Mouse (Mus musculus): ENCODE results near the gene Olfr767. TPM values are rescaled to one million over a fixed set of nuclear protein-coding genes. Genes with fewer than 3 reads are reported as not detected.
"Not testable (repeated sequence)": the region's sequence is repeated elsewhere in the genome, so short reads cannot be mapped to it uniquely, and the experiment has no call there.

Gene Olfr767
- not detected in 2 replicates for polyA plus RNA-seq (2014; fragmentation: Nextera tagmentation; extraction: Ambion mirVana)

DNA sequence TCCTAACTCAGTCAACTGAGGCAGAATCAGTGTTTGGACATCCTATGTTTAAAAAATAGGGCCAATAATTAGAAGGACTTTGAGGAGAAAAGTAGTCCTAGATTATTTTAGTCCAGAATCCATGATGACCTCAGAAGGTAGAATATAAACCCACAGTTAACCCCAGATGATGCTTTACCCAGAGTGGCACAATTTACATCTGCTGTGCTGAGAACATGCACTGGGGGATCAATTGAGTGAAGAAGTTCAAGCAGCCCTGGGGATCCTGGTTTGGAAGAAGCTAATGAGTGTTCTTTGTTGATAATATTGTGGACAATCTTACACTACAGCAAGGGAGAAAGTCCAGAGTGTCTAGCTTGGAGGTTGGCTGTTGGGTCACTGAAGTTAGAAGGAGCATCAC is at the start of gene Olfr767:
Gene Olfr767 (minus strand): TSS at position 101 of the 400 bp plus-strand sequence.
- DNase-seq (ENCODE audit: low spot score): not testable (repeated sequence)

DNA sequence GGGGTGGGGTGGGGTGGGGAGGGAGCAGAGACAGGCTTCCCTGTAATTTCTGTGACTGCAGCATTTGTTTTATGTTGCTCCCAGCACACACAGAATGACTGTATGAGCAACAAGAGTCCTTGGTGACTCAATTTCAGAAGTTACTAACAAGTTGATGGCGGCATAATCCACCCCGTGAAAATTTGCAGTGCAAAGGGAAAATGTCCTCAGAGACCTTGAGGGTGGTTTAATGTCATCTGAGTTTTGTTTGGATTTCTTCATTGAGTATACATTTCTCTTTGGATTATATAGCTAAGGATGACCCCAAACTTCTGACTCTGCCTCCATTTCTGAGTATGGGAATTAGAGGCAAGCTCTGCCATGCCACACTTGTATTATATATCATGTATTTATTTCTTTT is 35.1 kb upstream of the Olfr767 start, which contains the start of gene Olfr769:
Gene Olfr769 (minus strand): TSS at position 101 of the 400 bp plus-strand sequence.
- Histone ChIP-seq H3K27me3 (ENCODE audit: control insufficient read depth, insufficient read depth, low read length) (no peaks in the 10 kb centered on the region), H3K36me3 (ENCODE audit: control insufficient read depth, insufficient read depth, low read length) (no peaks in the 10 kb centered on the region), H3K9me3 (ENCODE audit: control insufficient read depth, low read length) (no peaks in the 10 kb centered on the region), H3K9ac (ENCODE audit: low read length) (no peak within 1 kb of the TSS), H3K4me1 (ENCODE audit: control insufficient read depth, insufficient read depth, low read length) (no peaks in the 10 kb centered on the region), H3K4me2 (ENCODE audit: low read depth) (no peak within 1 kb of the TSS), H3K4me3 (ENCODE audit: low read depth, low read length) (no peak within 1 kb of the TSS), H3K27ac (ENCODE audit: low read depth, low read length) (no peak within 1 kb of the TSS)
- no peak for DNase-seq (ENCODE audit: low spot score)
- no peak for ATAC-seq (ENCODE audit: insufficient read depth, low FRiP score, low TSS enrichment)
- WGBS: 86% methylated on average over 2 of the region's 2 CpGs

More for the DNA sequence above, at the start of gene Olfr767:
- not testable (repeated sequence) for H3K4me1 ChIP-seq (ENCODE audit: control insufficient read depth, insufficient read depth, low read length); H3K36me3 ChIP-seq (ENCODE audit: control insufficient read depth, insufficient read depth, low read length); H3K27me3 ChIP-seq (ENCODE audit: control insufficient read depth, insufficient read depth, low read length); H3K4me2 ChIP-seq (ENCODE audit: low read depth); H3K9me3 ChIP-seq (ENCODE audit: control insufficient read depth, low read length); H3K4me3 ChIP-seq (ENCODE audit: low read depth, low read length); H3K27ac ChIP-seq (ENCODE audit: low read depth, low read length); H3K9ac ChIP-seq (ENCODE audit: low read length); ATAC-seq (ENCODE audit: insufficient read depth, low FRiP score, low TSS enrichment)

DNA sequence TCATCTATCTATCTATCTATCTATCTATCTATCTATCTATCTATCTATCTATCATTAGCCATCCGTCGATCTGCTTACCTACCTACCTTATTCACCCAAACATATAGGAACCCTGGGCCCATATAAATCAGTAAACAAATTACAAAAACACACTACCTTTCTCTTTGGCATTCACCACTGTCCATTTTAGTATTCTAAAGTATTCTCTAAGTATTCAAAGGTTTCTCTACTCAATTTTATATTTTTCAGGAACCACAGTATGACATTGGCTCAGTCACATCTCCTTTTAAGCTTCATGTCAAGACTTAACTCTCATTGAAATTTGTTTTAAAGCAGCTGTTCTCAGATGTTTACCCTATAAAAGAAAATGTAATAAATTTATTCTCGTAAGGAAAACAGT is 32.4 kb upstream of the Olfr767 start:
- no peak for ATAC-seq (ENCODE audit: insufficient read depth, low FRiP score, low TSS enrichment)
- no peak overlapping the region for H3K27ac ChIP-seq (ENCODE audit: low read depth, low read length)
- no peak overlapping the region for H3K9ac ChIP-seq (ENCODE audit: low read length)
- H3K4me3 ChIP-seq (ENCODE audit: low read depth, low read length): no peak overlapping the region
- 91% methylated on average over 3 of the region's 3 CpGs for WGBS
- H3K4me1 ChIP-seq (ENCODE audit: control insufficient read depth, insufficient read depth, low read length): no peaks in the 10 kb centered on the region
- H3K4me2 ChIP-seq (ENCODE audit: low read depth): no peak overlapping the region
- H3K36me3 ChIP-seq (ENCODE audit: control insufficient read depth, insufficient read depth, low read length): no peaks in the 10 kb centered on the region
- DNase-seq (ENCODE audit: low spot score): no peak
- H3K27me3 ChIP-seq (ENCODE audit: control insufficient read depth, insufficient read depth, low read length): no peaks in the 10 kb centered on the region
- no peaks in the 10 kb centered on the region for H3K9me3 ChIP-seq (ENCODE audit: control insufficient read depth, low read length)

DNA sequence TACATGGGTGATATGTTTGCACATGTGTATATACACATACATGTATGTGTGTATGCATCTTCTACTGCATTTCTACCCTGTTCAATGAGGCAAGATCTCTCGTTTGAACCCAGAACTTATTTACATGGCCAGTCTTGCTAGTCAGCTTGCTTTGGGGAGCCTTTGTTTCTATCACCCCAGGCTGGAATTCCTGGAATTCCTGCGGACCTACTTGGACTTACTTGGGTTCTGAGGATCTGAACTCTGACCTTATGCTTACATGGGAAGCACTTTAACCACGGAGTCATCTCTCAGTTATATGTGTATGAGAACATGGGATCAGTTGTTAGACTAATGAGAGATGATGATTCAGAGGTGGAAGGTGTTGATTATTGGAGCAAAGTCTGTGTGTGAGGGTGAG is 18.5 kb upstream of the Olfr767 start:
- Histone ChIP-seq H3K4me3 (ENCODE audit: low read depth, low read length) (no peak overlapping the region), H3K9ac (ENCODE audit: low read length) (no peak overlapping the region), H3K4me2 (ENCODE audit: low read depth) (no peak overlapping the region), H3K4me1 (ENCODE audit: control insufficient read depth, insufficient read depth, low read length) (no peaks in the 10 kb centered on the region), H3K9me3 (ENCODE audit: control insufficient read depth, low read length) (no peaks in the 10 kb centered on the region), H3K36me3 (ENCODE audit: control insufficient read depth, insufficient read depth, low read length) (no peaks in the 10 kb centered on the region), H3K27me3 (ENCODE audit: control insufficient read depth, insufficient read depth, low read length) (no peaks in the 10 kb centered on the region), H3K27ac (ENCODE audit: low read depth, low read length) (no peak overlapping the region)
- DNase-seq (ENCODE audit: low spot score) (no peak), ATAC-seq (ENCODE audit: insufficient read depth, low FRiP score, low TSS enrichment) (no peak)
- 52% methylated on average over 3 of the region's 3 CpGs for WGBS

DNA sequence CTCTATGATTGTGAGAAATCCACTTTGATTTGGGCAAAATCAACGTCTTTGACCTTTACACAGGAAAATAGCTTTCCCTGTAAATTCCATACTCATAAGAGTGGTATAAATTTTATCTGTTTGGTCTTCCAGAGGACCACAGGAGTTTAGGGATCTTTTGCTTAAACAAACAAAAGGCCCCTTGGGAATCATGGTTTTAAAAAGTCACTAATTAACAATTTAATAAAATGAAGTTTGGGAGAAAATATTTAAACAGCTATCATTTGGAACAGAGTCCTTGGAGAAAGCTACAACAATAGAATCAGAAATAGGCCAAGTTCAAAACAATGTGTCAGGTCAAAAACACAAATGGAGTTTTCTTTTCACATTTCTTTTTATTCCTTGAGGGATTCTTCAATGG is 16.6 kb upstream of the Olfr767 start, which contains the start of gene Olfr768:
Gene Olfr768 (minus strand): TSS at position 101 of the 400 bp plus-strand sequence.
- H3K4me2 ChIP-seq (ENCODE audit: low read depth): no peak within 1 kb of the TSS
- H3K4me3 ChIP-seq (ENCODE audit: low read depth, low read length): no peak within 1 kb of the TSS
- H3K27ac ChIP-seq (ENCODE audit: low read depth, low read length): no peak within 1 kb of the TSS
- DNase-seq (ENCODE audit: low spot score): no peak
- no peaks in the 10 kb centered on the region for H3K9me3 ChIP-seq (ENCODE audit: control insufficient read depth, low read length)
- no peaks in the 10 kb centered on the region for H3K36me3 ChIP-seq (ENCODE audit: control insufficient read depth, insufficient read depth, low read length)
- no peak for ATAC-seq (ENCODE audit: insufficient read depth, low FRiP score, low TSS enrichment)
- H3K4me1 ChIP-seq (ENCODE audit: control insufficient read depth, insufficient read depth, low read length): no peaks in the 10 kb centered on the region
- 79% methylated on average over 1 of the region's 1 CpGs for WGBS
- no peak within 1 kb of the TSS for H3K9ac ChIP-seq (ENCODE audit: low read length)
- H3K27me3 ChIP-seq (ENCODE audit: control insufficient read depth, insufficient read depth, low read length): no peaks in the 10 kb centered on the region

DNA sequence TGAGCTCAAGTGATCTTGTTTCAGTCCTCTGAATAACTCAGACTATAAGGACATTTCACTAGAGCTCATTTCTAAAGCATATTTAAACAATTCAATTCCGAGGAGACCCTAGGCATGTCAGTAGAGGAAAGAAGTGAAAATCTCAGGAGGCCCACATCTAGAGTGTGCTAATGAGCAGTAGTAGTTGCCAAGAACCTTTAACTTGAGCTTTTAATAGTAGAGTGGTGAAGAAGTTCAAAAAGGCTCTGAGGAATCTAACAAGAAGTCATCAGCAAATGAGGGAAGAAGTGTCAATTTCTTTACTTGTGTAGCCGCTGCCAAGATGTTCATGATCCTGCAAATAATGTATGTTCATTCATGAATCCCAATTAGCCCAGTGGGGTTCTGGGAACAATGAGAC is 13.8 kb downstream of the Olfr767 start, which contains the start of gene Olfr766-ps1:
Gene Olfr766-ps1 (minus strand): TSS at position 101 of the 400 bp plus-strand sequence.
- 92% methylated on average over 2 of the region's 2 CpGs for WGBS
- ATAC-seq (ENCODE audit: insufficient read depth, low FRiP score, low TSS enrichment) (no peak), DNase-seq (ENCODE audit: low spot score) (no peak)
- no peak within 1 kb of the TSS for H3K4me2 ChIP-seq (ENCODE audit: low read depth)
- H3K27me3 ChIP-seq (ENCODE audit: control insufficient read depth, insufficient read depth, low read length): no peaks in the 10 kb centered on the region
- H3K4me3 ChIP-seq (ENCODE audit: low read depth, low read length): no peak within 1 kb of the TSS
- H3K27ac ChIP-seq (ENCODE audit: low read depth, low read length): no peak within 1 kb of the TSS
- H3K36me3 ChIP-seq (ENCODE audit: control insufficient read depth, insufficient read depth, low read length): no peaks in the 10 kb centered on the region
- no peak within 1 kb of the TSS for H3K9ac ChIP-seq (ENCODE audit: low read length)
- H3K4me1 ChIP-seq (ENCODE audit: control insufficient read depth, insufficient read depth, low read length): no peaks in the 10 kb centered on the region
- no peaks in the 10 kb centered on the region for H3K9me3 ChIP-seq (ENCODE audit: control insufficient read depth, low read length)

DNA sequence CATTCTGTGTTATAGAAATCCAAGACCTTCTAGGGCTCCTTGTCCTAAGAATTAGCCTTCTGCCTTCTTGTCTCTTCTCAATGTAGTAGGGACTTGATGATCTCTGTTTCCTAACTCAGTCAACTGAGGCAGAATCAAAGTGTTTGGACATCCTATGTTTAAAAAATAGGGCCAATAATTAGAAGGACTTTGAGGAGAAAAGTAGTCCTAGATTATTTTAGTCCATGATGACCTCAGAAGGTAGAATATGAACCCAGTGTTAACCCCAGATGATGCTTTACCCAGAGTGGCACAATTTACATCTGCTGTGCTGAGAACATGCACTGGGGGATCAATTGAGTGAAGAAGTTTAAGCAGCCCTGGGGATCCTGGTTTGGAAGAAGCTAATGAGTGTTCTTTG is 32.8 kb downstream of the Olfr767 start, which contains the start of gene Olfr765:
Gene Olfr765 (minus strand): TSS at position 101 of the 400 bp plus-strand sequence.
- H3K36me3 ChIP-seq (ENCODE audit: control insufficient read depth, insufficient read depth, low read length); H3K27ac ChIP-seq (ENCODE audit: low read depth, low read length); H3K9ac ChIP-seq (ENCODE audit: low read length); H3K4me2 ChIP-seq (ENCODE audit: low read depth); ATAC-seq (ENCODE audit: insufficient read depth, low FRiP score, low TSS enrichment); H3K9me3 ChIP-seq (ENCODE audit: control insufficient read depth, low read length); H3K4me3 ChIP-seq (ENCODE audit: low read depth, low read length); DNase-seq (ENCODE audit: low spot score); H3K27me3 ChIP-seq (ENCODE audit: control insufficient read depth, insufficient read depth, low read length); H3K4me1 ChIP-seq (ENCODE audit: control insufficient read depth, insufficient read depth, low read length): not testable (repeated sequence)

DNA sequence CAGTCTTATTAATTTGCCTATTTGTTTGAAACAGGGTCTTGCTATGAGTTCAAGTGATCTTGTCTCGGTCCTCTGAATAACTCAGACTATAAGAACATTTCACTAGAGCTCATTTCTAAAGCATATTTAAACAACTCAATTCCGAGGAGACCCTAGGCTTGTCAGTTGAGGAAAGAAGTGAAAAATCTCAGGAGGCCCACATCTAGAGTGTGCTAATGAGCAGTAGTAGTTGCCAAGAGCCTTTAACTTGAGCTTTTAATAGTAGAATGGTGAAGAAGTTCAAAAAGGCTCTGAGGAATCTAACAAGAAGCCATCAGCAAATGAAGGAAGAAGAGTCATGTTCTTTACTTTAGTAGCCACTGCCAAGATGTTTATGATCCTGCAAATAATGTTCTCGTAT is 42.9 kb downstream of the Olfr767 start, which contains the start of gene Olfr764-ps1:
Gene Olfr764-ps1 (minus strand): TSS at position 101 of the 400 bp plus-strand sequence.
- H3K4me1 ChIP-seq (ENCODE audit: control insufficient read depth, insufficient read depth, low read length): no peaks in the 10 kb centered on the region
- DNase-seq (ENCODE audit: low spot score): no peak
- H3K36me3 ChIP-seq (ENCODE audit: control insufficient read depth, insufficient read depth, low read length): no peaks in the 10 kb centered on the region
- no peak for ATAC-seq (ENCODE audit: insufficient read depth, low FRiP score, low TSS enrichment)
- no peaks in the 10 kb centered on the region for H3K27me3 ChIP-seq (ENCODE audit: control insufficient read depth, insufficient read depth, low read length)
- H3K27ac ChIP-seq (ENCODE audit: low read depth, low read length): no peak within 1 kb of the TSS
- H3K4me3 ChIP-seq (ENCODE audit: low read depth, low read length): no peak within 1 kb of the TSS
- H3K9ac ChIP-seq (ENCODE audit: low read length): no peak within 1 kb of the TSS
- no peak within 1 kb of the TSS for H3K4me2 ChIP-seq (ENCODE audit: low read depth)
- H3K9me3 ChIP-seq (ENCODE audit: control insufficient read depth, low read length): no peaks in the 10 kb centered on the region
- 84% methylated on average over 3 of the region's 3 CpGs for WGBS

DNA sequence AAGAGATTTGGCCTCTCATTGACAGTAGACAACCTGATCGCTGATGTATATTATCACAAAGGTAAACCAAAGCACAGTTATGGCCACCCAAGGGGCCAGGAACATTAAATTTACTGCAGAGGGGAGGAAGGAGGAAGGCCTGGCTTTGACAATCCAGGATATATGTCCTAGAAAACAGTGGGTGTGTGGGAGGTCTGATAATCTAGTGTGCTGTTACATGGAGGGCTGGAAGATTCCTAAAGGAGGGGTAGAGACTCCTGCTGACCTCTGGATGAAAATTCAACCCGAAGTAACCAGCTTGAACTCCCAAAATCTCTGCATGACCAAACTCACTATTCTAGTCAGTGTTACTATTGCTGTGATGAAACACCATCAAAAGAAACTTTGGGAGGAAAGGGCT is 54.4 kb downstream of the Olfr767 start:
- H3K9ac ChIP-seq (ENCODE audit: low read length): no peak overlapping the region
- no peaks in the 10 kb centered on the region for H3K9me3 ChIP-seq (ENCODE audit: control insufficient read depth, low read length)
- no peaks in the 10 kb centered on the region for H3K36me3 ChIP-seq (ENCODE audit: control insufficient read depth, insufficient read depth, low read length)
- 81% methylated on average over 2 of the region's 2 CpGs for WGBS
- no peak overlapping the region for H3K4me2 ChIP-seq (ENCODE audit: low read depth)
- H3K27me3 ChIP-seq (ENCODE audit: control insufficient read depth, insufficient read depth, low read length): no peaks in the 10 kb centered on the region
- no peak overlapping the region for H3K27ac ChIP-seq (ENCODE audit: low read depth, low read length)
- H3K4me3 ChIP-seq (ENCODE audit: low read depth, low read length): no peak overlapping the region
- ATAC-seq (ENCODE audit: insufficient read depth, low FRiP score, low TSS enrichment) (no peak), DNase-seq (ENCODE audit: low spot score) (no peak)
- no peaks in the 10 kb centered on the region for H3K4me1 ChIP-seq (ENCODE audit: control insufficient read depth, insufficient read depth, low read length)

Measured in neural tube, embryonic 11.5 days (tissue).